Mouse (Mus musculus): Measurements from ENCODE around the gene Bach1.

Gene Bach1

DNA sequence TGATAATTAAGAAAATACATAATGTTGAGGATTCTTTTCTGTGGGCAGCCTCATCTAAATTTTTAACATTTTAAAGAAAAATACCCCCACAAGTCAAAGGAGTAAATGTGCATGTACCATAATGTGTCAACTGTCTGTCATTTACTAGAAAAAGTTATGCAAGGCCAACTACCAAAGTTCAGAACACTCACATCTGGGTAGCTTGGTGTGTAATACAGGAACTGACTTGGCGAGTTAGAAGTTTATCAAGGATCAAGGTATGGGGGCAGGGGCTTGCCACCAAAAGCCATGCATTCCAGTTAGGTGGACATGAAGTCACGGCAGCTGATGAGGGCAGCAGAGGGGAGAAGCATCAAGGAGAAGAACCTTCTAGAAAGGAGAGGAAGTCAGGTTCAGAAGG lies 13.2 kb downstream of the Bach1 start:
- no peak for DNase-seq (ENCODE audit: low spot score in 2 of 2)

DNA sequence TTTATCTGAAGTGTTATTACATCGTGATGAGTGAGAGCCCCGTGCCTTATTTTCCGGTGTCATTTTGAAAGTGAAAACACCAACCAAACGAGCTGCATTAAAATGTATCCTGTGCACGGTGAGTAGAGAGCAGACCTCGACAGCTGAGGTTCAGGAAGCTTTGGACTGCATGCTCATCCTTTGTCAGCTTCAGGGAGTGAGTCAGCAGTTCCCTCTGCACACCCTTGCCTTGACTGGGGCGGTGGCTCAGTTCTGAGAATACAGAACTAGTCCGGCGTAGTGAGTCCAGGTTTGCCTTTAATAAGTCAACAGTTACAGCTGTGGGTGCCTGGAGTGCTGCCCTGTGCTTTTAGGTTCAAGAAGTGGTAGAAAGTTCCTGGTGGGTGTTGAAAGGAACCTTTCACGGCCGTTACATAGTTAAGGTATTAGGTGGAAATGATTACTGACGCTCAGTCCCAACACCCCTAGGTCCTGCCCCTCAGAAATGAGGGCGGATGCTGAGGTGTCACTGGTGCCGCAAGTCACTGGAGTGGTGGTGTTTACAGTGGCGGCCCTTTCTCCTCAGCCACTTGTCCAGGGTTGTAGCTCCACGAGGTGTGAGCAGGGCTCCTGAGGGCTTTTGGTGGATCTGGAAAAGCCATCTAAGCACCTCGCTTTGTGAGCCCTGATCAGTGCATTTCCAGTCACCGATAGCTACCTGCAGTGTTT lies 14.4 kb downstream of the Bach1 start:
- DNase-seq (ENCODE audit: low spot score in 2 of 2): no peak

DNA sequence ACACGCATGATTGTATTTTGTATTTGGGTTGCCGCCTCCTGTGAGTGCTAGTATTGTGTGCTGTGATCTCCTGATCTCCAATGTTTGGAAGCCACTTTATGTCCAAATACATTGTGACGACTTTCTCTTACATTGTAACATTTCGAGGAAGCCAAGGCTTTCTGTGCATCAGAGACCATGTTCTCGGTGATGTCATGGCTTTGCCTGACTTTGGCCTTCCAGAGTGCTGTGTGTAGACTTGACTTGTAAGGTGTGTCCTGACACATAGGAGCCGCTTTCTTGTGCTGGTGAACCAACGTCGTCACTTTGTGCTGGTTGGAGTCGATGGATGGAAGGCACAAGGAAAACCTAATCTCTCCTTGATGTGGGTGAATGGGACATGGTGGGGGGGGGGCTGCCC lies 15.8 kb downstream of the Bach1 start:
- no peak for DNase-seq (ENCODE audit: low spot score in 2 of 2)

DNA sequence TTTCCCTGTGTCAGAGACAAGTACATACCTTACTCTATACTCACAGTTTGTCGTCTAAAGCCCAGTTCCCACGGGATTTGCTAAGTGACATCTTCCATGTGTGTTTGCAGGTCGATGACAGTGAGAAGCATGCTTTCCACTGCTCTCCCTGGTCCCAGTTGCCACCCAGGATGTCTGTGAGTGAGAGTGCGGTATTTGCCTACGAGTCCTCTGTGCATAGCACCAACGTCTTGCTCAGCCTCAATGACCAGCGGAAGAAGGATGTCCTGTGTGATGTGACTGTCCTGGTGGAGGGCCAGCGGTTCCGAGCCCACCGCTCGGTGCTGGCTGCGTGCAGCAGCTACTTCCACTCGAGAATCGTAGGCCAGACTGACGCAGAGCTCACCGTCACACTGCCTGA lies 16.5 kb downstream of the Bach1 start:
- no peak for DNase-seq (ENCODE audit: low spot score in 2 of 2)

DNA sequence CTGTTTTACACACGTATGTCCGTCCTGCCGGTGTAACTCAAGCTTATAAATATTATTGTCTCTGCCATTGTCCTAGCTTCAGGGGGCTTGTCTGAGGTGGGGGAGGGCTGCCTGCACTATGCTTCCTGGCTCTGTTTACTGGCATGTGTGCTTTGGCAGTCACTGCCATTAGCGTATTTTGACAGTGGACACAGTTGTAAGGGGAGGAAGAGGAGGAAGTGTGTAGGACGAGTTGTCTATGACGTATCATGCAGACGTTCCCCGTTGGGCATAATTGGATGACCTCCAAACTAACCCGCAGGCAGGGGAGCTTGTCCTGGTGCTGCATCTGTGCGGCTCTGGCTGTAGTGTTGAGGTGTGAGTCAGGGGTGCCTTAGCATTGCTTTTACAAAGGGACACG lies 17.5 kb downstream of the Bach1 start:
- DNase-seq (ENCODE audit: low spot score in 2 of 2): no peak

DNA sequence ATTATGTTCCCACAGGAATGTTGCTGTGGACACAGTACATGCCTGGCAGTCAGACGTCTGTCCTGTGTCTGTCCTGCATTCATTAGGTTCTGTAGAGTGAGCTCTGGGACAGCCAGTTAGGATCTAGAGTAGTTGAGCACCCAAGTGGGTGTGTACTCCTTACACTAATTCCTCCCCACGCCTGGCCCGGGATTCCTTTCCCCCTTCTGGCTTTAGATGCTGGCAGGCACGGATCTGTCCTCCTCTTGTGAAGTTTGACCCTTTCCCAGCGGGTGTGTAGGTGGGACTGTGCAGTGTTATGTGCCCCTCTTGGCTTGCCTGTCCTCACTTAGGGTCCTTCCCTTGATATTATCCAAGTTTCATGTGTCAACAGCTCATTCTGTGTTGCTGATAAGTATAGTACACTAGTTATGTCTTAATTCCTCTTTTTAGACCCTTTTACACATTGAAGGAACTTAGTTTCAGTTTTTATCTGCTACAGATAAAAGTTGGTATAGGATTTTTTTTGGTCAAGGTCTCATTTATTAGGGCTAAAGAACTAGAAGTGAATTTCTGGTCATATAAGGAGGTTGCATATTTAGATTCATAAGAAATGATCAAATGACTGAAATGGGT lies 18.4 kb downstream of the Bach1 start:
- DNase-seq (ENCODE audit: low spot score in 2 of 2): no peak

DNA sequence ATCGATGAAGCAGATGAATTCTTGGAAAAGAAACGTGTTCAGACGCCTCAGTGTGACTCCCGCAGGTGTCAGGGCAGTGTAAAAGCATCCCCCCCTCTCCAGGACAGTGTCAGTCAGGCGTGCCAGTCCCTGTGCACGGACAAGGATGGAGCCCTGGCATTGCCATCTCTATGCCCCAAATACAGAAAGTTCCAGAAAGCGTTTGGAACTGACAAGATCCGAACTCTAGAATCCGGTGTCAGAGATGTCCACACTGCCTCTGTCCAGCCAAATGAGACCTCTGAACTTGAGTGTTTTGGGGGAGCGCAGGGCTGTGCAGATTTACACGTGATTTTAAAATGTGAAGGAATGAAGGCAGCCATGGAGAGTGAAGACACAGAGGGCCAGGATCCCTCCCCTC lies 20.3 kb downstream of the Bach1 start:
- DNase-seq (ENCODE audit: low spot score in 2 of 2): no peak

DNA sequence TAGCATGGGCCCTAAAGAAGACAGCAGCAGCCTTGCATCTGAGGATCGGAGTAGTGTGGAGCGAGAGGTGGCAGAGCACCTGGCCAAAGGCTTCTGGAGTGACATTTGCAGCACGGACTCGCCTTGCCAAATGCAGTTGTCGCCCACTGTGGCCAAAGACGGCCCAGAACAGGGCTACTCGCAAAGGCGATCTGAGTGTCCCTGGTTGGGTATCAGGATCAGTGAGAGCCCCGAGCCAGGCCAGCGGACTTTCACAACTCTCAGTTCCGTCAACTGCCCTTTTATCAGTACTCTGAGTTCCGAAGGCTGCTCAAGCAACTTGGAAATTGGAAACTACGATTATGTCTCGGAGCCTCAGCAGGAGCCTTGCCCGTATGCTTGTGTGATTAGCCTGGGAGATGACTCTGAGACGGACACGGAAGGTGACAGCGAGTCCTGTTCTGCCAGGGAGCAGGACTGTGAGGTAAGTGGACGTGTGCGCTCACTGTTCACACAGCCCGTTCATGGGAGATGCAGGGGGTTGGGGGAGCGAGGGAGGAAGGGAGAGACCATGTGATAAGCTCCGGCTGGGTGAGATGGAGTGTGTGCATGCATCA lies 21.0 kb downstream of the Bach1 start:
- no peak for DNase-seq (ENCODE audit: low spot score in 2 of 2)

DNA sequence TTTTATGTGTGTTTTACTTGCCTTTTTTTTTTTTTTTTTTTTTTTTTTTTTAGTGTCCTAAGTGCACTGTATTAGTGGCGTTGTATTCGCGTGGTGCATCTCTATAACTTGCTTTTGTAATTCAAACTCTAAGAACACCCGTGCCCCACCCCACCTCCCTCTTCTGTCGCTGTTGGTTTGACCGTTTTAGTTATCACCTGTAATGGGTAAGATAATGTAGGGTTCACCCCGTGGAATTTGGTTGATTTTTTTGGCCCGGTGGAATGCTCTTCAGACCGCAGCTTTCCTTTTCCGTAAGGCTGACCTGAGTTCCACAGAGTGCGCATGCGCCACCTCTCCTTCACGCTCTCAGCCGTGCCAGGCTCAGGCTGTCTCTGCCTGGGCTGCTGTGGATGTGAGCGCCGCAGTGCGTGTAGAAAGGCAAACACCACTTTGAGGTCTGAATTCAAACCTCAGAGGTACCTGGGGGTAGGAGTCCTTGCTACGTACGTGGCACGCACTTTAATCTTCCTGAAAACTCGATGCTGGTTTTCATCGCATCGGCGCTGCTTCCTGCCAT lies 22.2 kb downstream of the Bach1 start:
- no peak for DNase-seq (ENCODE audit: low spot score in 2 of 2)

DNA sequence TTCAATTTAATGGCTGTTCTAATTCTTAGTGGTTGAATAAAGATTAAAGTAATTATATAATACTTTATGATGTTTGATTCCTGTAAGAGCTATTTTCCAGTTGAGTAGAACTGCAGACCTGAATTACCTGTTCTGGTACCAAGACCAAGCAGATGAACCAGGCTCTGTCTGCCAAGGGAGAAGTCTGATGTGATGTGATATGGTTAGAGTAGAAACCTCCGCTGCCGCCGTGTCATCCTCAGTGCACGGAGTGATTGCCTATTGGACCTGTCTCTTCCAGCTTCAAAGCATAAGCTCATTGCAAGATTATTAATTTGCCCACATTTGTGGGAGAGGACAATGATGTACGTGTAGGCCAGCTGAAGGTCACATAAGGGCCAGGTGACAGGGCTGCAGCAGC lies 24.1 kb downstream of the Bach1 start:
- DNase-seq (ENCODE audit: low spot score in 2 of 2): no peak

DNA sequence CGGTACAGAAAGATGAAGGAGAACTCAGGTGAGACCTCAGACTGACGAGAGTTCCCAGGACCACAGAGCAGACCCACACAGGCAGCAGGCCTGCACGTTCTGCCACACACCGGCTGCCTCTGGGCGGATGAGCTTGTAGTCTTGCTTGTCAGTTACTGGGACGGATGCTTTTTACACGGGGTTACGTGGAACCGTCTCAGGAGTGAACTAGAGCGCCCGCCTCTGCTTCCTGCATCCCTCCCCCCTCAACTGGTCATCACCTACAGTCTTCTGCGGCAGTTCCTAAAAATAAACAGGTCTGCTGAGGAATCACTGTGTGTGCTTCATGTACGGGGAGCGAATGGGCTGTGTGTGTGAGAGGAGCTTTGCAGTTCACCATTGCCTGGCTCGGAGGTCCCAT lies 24.7 kb downstream of the Bach1 start:
- DNase-seq (ENCODE audit: low spot score in 2 of 2): no peak

DNA sequence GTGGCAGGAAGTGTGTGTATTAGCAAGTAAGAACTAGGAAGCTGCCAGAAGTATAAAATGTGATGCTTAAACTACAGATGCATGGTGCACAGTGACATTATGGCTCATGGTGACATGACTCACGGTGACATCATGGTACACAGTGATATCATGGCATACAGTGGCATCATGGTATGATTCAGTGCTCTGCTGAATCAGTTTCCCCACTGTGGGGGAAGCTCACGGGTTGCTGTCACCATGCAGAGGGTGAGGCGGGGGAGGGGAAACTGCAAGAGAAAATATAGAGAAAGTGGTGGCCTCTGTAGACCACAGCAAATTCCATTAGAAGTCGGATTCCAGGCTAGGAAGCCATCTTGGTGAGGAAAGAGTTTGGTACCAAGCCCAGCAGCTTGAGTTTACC lies 26.1 kb downstream of the Bach1 start:
- no peak for DNase-seq (ENCODE audit: low spot score in 2 of 2)

DNA sequence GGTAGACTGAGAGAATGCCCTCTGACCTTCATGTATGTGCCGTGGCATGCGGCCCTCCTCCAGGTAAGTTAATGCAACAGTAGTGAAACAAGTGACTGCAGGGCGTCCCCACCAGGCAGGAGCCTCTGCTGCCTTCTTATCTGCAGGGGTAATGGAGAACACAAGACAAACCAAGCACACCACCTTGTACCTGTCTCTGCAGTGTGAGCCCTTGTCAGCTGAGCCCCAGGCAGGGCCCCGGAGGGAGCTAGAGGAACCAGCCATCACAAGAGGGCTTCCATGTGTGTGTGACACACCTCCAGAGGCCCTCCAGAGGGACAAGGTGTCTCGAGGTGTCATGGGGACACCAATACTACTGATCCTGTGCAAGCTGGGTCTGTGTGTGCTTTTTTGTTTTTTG lies 26.5 kb downstream of the Bach1 start:
- no peak for DNase-seq (ENCODE audit: low spot score in 2 of 2)

DNA sequence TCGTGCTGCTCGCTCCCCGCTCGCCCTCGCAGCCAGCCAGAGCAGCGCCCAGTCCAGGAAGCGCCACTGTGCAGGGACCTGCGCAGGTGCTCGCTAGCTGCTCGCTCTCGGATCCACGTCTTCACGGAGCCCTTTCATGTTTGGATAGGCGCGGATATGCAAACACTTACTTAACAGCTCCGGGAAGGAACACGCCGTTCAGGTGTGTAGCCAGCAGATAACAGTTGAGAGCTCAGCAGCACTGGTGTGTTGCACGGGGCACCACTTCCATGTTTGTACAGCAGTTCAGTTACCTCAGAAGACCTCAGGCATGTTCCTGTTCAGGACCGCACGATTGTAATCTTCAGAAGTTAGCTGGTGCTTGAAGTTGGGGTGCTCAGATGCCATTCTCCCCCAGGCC lies 27.2 kb downstream of the Bach1 start:
- no peak for DNase-seq (ENCODE audit: low spot score in 2 of 2)

DNA sequence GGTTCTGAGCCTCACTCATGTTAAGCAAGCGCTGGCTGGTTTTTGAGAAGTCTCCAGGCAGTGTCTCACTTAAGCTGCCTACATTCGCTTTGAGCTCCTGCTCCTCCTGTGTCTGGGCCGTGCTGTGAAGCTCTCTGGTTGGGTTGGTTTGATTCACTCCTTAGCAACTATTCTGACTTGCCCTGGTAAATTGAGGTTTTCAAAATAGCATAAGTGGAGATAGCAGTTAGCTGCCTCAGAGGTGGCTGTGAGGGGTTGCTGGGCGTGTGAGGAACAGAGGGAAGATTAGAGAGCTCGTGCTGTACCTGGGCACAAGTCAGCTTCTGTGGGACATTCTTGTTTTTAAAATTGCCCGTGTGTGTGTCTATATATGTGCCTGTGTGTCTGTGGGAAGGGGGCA lies 27.6 kb downstream of the Bach1 start:
- no peak for DNase-seq (ENCODE audit: low spot score in 2 of 2)

DNA sequence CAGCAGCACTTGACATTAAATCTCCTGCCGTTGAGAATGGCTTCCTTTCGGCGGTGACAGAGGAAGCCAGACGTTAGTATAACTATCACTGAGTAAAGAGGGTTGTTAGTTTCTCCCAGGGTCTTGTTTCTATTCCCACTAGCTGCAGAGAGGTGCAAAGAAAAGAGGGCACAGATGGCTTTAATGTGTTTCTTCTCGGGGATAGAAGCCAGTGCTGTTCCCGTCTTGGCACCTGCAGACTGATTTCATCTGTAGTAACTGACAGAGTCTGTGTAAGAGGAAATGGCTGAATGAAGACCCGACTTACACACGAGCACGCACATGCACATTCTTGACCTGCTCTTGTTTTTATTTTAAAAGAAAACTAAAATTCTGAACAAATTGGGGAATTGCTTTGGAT lies 28.5 kb downstream of the Bach1 start:
- DNase-seq (ENCODE audit: low spot score in 2 of 2): no peak

DNA sequence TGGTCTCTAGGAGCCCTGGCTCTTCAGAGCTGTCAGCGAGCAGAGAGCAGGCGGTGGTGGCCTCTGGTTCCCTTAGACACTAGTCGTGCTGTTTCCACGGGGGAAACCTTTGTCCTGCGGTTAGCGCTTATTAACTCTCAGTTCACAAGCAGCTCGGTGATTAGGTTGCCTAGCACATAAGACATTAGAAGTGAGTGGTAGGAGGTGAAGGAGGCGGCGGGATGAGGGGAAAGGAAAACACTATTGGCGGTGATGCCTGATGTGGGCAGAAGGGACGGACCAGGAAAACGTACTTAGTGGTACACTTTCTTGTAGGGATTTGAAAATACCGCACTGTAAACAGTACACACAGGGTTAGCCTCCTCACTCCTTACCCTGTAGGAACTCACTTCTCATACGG lies 29.2 kb downstream of the Bach1 start:
- DNase-seq (ENCODE audit: low spot score in 2 of 2): no peak

DNA sequence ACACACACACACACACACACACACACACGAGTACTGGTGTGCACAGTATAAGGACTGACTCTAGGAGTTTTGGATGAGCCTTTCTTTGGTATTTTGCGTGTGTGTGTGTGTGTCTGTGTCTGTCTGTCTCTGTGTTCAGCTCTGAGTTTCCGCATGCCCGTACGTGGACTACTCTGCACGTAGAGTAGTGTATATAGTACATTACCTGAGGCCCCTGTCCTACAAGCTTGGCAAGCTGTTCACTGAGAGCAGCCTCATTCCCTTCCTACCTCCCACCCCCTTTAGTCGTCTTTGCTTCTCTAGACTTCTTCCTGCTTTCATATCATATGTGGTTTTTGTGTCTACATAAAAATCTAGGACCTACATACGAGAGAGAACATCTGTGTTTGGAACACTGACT lies 30.0 kb downstream of the Bach1 start:
- no peak for DNase-seq (ENCODE audit: low spot score in 2 of 2)

DNA sequence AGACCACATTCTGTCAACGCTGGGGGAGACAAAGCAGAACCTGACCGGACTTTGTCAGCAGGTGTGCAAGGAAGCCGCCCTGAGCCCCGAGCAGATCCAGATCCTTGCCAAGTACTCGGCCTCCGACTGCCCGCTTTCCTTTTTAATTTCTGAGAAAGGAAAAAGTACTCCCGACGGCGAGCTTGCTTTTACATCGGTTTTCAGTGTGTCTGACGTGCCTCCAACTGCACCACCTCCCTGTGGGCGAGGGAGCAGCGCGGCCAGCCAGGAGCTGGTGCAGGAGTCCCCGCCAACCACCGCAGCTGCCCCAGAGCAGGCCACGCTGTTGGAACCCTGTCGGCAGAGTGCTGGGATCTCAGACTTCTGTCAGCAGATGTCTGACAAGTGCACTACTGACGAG lies 30.7 kb downstream of the Bach1 start:
- DNase-seq (ENCODE audit: low spot score in 2 of 2): no peak

DNA sequence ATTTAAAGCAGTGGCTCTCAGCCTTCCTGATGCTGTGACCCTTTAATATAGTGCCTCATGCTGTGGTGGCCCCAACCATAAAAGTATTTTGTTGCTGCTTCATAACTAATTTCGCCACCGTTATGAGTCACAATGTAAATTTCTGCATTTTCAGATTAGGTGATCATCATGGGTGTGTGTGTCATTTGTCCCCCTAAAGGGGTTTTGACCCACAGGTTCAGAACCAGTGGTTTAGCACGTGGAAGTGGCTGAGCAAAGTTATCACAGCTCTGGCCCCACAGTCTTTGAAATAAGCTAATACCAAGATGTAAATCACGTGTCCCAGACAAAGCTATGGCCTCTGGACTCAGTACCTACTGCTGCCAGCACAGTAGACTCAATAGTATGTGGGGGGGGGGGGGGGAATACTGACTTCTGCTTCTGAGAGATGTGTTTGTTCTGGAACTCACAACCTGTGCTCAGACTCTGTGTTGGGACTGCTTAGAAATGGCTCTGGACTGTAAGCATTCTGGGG lies 36.2 kb downstream of the Bach1 start:
- DNase-seq (ENCODE audit: low spot score in 2 of 2): no peak

DNA sequence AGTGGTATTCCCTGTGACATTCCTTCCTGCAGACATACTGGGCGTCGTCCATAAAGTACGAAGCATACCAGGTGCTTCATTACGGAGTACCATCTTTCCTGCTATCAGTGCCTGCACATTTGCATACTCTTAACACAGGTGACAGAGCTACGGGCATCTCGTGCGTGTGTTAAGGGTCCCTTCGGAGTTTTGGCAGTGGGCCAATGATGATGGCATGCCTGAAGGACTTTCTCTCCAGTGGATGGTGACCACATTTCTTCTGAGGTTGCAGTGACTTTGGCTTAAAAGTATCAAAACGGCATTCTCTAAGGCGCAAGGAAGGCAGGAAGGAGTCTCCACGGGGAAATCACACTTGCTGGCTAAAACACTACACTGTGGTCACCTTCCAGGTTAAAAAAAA lies 37.4 kb downstream of the Bach1 start:
- no peak for DNase-seq (ENCODE audit: low spot score in 2 of 2)

DNA sequence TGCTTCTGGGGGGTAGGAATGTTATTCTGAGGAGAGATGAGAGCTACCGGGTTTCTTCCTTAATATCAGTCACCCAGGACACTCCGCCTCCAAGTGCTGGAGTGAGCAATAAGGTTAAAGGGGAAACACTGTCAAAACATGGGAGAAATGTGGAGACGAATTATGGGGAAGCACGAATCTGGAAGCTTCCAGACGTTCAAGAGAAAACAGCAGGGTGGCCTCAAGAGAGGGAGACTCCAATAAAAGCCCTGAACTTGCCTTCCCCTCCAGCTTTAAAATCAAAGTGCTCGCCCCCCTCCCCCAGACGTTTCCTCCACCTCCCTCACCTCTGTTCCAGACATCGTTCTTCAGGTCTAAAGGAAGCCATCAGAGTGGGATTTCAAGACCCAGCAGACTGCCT lies 38.6 kb downstream of the Bach1 start:
- no peak for DNase-seq (ENCODE audit: low spot score in 2 of 2)

All from frontal cortex, postnatal 36 days (tissue).